Mouse (Mus musculus): Measurements from ENCODE around the gene Ndufaf7. TPM values are rescaled to one million over a fixed set of nuclear protein-coding genes. Genes with fewer than 3 reads are reported as not detected.

The Ndufaf7 gene
- total and polyA plus RNA-seq, 2 experiments from 2014 or later: 19.7 to 59.9 TPM

GRCm38 (mm10) chr17:78952070-78952469 lies 15.1 kb downstream of the Ndufaf7 start:
- Histone ChIP-seq H3K27me3 (ENCODE audit: insufficient read depth, low read length) (no peaks in the 10 kb centered on the region), H3K4me1 (ENCODE audit: insufficient read depth, low read length) (no peaks in the 10 kb centered on the region), H3K27ac (no peak overlapping the region), H3K9ac (replicated peaks; ENCODE audit: low read length) (no peak overlapping the region), H3K4me3 (ENCODE audit: low read length) (no peak overlapping the region), H3K4me2 (ENCODE audit: low read depth, low read length) (no peak overlapping the region), H3K36me3 (ENCODE audit: insufficient read depth, low read length) (peaks cover 11% of the 10 kb centered on the region; the same call in 1 of the 2 replicates), H3K9me3 (ENCODE audit: low read length) (no peaks in the 10 kb centered on the region)
- ATAC-seq (no peak), DNase-seq (ENCODE audit: low spot score) (no peak)
- TF ChIP-seq CTCF (IDR thresholded peaks at IDR 0.05; ENCODE audit: low read depth): no peak
- 94% methylated on average over 5 of the region's 5 CpGs for WGBS

- ATAC-seq (no peak), DNase-seq (ENCODE audit: low spot score) (no peak)
- 90% methylated on average over 8 of the region's 8 CpGs for WGBS
- Histone ChIP-seq H3K4me1 (ENCODE audit: insufficient read depth, low read length) (no peaks in the 10 kb centered on the region), H3K4me2 (ENCODE audit: low read depth, low read length) (no peak overlapping the region), H3K9ac (replicated peaks; ENCODE audit: low read length) (no peak overlapping the region), H3K9me3 (ENCODE audit: low read length) (no peaks in the 10 kb centered on the region), H3K27ac (no peak overlapping the region), H3K36me3 (ENCODE audit: insufficient read depth, low read length) (peaks cover 11% of the 10 kb centered on the region; the same call in 1 of the 2 replicates), H3K27me3 (ENCODE audit: insufficient read depth, low read length) (no peaks in the 10 kb centered on the region), H3K4me3 (ENCODE audit: low read length) (no peak overlapping the region)
- TF ChIP-seq CTCF (IDR thresholded peaks at IDR 0.05; ENCODE audit: low read depth): no peak
These were observed 16.3 kb downstream of the Ndufaf7 start for GRCm38 (mm10) chr17:78953240-78953639.

GRCm38 (mm10) chr17:78959473-78959872 lies 22.5 kb downstream of the Ndufaf7 start:
- no peaks in the 10 kb centered on the region for H3K9me3 ChIP-seq (ENCODE audit: low read length)
- H3K4me1 ChIP-seq (ENCODE audit: insufficient read depth, low read length): no peaks in the 10 kb centered on the region
- ATAC-seq (no peak), DNase-seq (ENCODE audit: low spot score) (no peak)
- H3K27me3 ChIP-seq (ENCODE audit: insufficient read depth, low read length): no peaks in the 10 kb centered on the region
- no peak for TF ChIP-seq CTCF (IDR thresholded peaks at IDR 0.05; ENCODE audit: low read depth)
- H3K27ac ChIP-seq: no peak overlapping the region
- H3K9ac ChIP-seq (replicated peaks; ENCODE audit: low read length): no peak overlapping the region
- no peak overlapping the region for H3K4me3 ChIP-seq (ENCODE audit: low read length)
- H3K4me2 ChIP-seq (ENCODE audit: low read depth, low read length): no peak overlapping the region
- 87% methylated on average over 6 of the region's 6 CpGs for WGBS
- H3K36me3 ChIP-seq (ENCODE audit: insufficient read depth, low read length): peaks cover 4% of the 10 kb centered on the region; the same call in 1 of the 2 replicates

- no peaks in the 10 kb centered on the region for H3K4me1 ChIP-seq (ENCODE audit: insufficient read depth, low read length)
- H3K9ac ChIP-seq (replicated peaks; ENCODE audit: low read length): no peak overlapping the region
- no peaks in the 10 kb centered on the region for H3K9me3 ChIP-seq (ENCODE audit: low read length)
- H3K27ac ChIP-seq: peak overlapping the region; percentile 20; the same call in 1 of the 2 replicates
- H3K4me3 ChIP-seq (ENCODE audit: low read length): no peak overlapping the region
- ATAC-seq: peak; percentile 51; the same call in 1 of the 2 replicates
- 0 out of 2 replicates have a peak, but pooled peaks cover 3% of the 10 kb centered on the region for H3K36me3 ChIP-seq (ENCODE audit: insufficient read depth, low read length)
- no peak overlapping the region for H3K4me2 ChIP-seq (ENCODE audit: low read depth, low read length)
- no peak for TF ChIP-seq CTCF (IDR thresholded peaks at IDR 0.05; ENCODE audit: low read depth)
- peak; percentile 45 for DNase-seq (ENCODE audit: low spot score)
- 63% methylated on average over 1 of the region's 1 CpGs for WGBS
- no peaks in the 10 kb centered on the region for H3K27me3 ChIP-seq (ENCODE audit: insufficient read depth, low read length)
These were observed 27.5 kb downstream of the Ndufaf7 start for GRCm38 (mm10) chr17:78964387-78964786.

- no peak overlapping the region for H3K4me2 ChIP-seq (ENCODE audit: low read depth, low read length)
- H3K27ac ChIP-seq: no peak overlapping the region
- no peak for DNase-seq (ENCODE audit: low spot score)
- peaks cover 9% of the 10 kb centered on the region; the same call in 1 of the 2 replicates for H3K36me3 ChIP-seq (ENCODE audit: insufficient read depth, low read length)
- WGBS: 94% methylated on average over 11 of the region's 11 CpGs
- no peak overlapping the region for H3K9ac ChIP-seq (replicated peaks; ENCODE audit: low read length)
- H3K9me3 ChIP-seq (ENCODE audit: low read length): no peaks in the 10 kb centered on the region
- no peaks in the 10 kb centered on the region for H3K27me3 ChIP-seq (ENCODE audit: insufficient read depth, low read length)
- H3K4me3 ChIP-seq (ENCODE audit: low read length): no peak overlapping the region
- ATAC-seq: no peak
- no peak for TF ChIP-seq CTCF (IDR thresholded peaks at IDR 0.05; ENCODE audit: low read depth)
- H3K4me1 ChIP-seq (ENCODE audit: insufficient read depth, low read length): no peaks in the 10 kb centered on the region
These were observed 29.4 kb downstream of the Ndufaf7 start for GRCm38 (mm10) chr17:78966092-78966883.

- H3K36me3 ChIP-seq (ENCODE audit: insufficient read depth, low read length): peaks cover 6% of the 10 kb centered on the region; the same call in 1 of the 2 replicates
- no peak for TF ChIP-seq CTCF (IDR thresholded peaks at IDR 0.05; ENCODE audit: low read depth)
- ATAC-seq (no peak), DNase-seq (ENCODE audit: low spot score) (no peak)
- no peaks in the 10 kb centered on the region for H3K9me3 ChIP-seq (ENCODE audit: low read length)
- no peak overlapping the region for H3K27ac ChIP-seq
- H3K9ac ChIP-seq (replicated peaks; ENCODE audit: low read length): no peak overlapping the region
- no peak overlapping the region for H3K4me2 ChIP-seq (ENCODE audit: low read depth, low read length)
- H3K4me3 ChIP-seq (ENCODE audit: low read length): no peak overlapping the region
- no peaks in the 10 kb centered on the region for H3K4me1 ChIP-seq (ENCODE audit: insufficient read depth, low read length)
- H3K27me3 ChIP-seq (ENCODE audit: insufficient read depth, low read length): no peaks in the 10 kb centered on the region
- 79% methylated on average over 3 of the region's 3 CpGs for WGBS
These were observed 31.6 kb downstream of the Ndufaf7 start for GRCm38 (mm10) chr17:78968500-78968899.

GRCm38 (mm10) chr17:78983166-78983565 lies 46.2 kb downstream of the Ndufaf7 start:
- Histone ChIP-seq H3K4me2 (ENCODE audit: low read depth, low read length) (no peak overlapping the region), H3K27me3 (ENCODE audit: insufficient read depth, low read length) (no peaks in the 10 kb centered on the region), H3K4me1 (ENCODE audit: insufficient read depth, low read length) (no peaks in the 10 kb centered on the region), H3K9me3 (ENCODE audit: low read length) (no peaks in the 10 kb centered on the region), H3K9ac (replicated peaks; ENCODE audit: low read length) (no peak overlapping the region), H3K27ac (no peak overlapping the region), H3K36me3 (ENCODE audit: insufficient read depth, low read length) (0 out of 2 replicates have a peak, but pooled peaks cover 4% of the 10 kb centered on the region), H3K4me3 (ENCODE audit: low read length) (no peak overlapping the region)
- 94% methylated on average over 8 of the region's 8 CpGs for WGBS
- DNase-seq (ENCODE audit: low spot score): peak; percentile 20
- no peak for ATAC-seq
- peak; percentile 23; the same call in 1 of the 2 replicates for TF ChIP-seq CTCF (IDR thresholded peaks at IDR 0.05; ENCODE audit: low read depth)

All from hindbrain, postnatal 0 days (tissue).